ENCODE assay signal across 8 mouse cellular contexts in the genomic region with DNA sequence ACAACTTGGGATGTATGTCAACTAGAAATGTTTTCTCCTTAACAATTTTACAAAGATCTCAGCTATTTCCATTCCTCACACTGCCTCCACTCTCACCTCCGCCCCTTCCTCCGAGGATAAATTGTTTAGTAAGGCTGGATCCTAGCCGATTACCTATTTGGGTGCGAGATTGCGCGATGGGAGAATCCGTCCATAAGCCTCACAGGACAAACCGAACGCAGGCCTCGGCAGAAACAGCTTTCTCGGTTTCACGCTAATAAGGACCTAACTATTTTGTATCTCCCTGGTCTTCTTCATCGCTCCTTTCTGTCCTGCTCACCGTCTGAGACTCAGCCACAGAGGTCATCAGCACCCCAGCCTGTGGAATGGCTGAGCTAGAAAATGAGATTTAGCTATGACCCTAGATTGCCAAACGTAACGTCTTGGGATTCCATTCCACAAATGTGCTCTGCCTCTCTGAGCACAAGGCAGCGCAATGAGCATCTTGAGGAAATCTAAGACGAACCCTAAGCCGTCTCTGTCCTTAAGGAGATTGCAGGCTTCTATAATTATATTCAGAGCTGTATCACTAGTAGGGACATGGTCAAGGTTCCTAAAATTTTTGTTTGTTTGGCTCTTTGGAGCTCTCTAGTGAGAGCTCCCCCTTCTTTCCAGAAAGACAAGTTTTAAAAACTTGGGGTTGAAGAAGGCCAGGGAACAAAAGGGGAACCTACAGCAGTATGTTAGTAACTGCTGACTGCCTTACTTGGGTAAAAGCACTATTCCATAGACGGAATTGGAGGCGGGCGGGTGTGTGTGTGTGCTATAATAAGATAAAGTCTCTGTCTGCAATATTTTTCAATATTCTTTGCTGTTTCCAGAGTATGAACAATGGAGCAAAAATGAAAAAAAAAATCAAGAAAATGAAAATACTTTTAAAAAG. TPM values are rescaled to one million over a fixed set of nuclear protein-coding genes. Genes with fewer than 3 reads are reported as not detected.
DNase-seq lines count a peak whose midpoint lies in the region; ATAC-seq and TF ChIP-seq lines count a peak whose summit lies in the region.

No protein-coding gene starts in this region.

- H3K4me2 ChIP-seq in kidney, postnatal 0 days (ENCODE audit: low read length) = peak overlapping the region; percentile 84
- H3K4me2 ChIP-seq in intestine, embryonic 14.5 days (ENCODE audit: low read length) = peak overlapping the region; percentile 85
- H3K4me2 ChIP-seq in myocyte (ENCODE audit: low read depth) = peak overlapping the region; percentile 86

- 12% methylated on average over 22 of the region's 22 CpGs for WGBS in kidney, postnatal 0 days
- 11% methylated on average over 22 of the region's 22 CpGs for WGBS in intestine, embryonic 14.5 days

- H3K9me3 ChIP-seq in kidney, postnatal 0 days (replicated peaks; ENCODE audit: low read length) = no peaks in the 10 kb centered on the region
- H3K9me3 ChIP-seq in intestine, embryonic 14.5 days (ENCODE audit: control insufficient read depth, low read length) = no peaks in the 10 kb centered on the region

- peak overlapping the region; percentile 11 for H3ac ChIP-seq in myocyte (ENCODE audit: control insufficient read depth, insufficient read length)

- TF ChIP-seq CTCF in kidney, postnatal 0 days (IDR thresholded peaks at IDR 0.05; ENCODE audit: low read depth) = no peak

- no peaks in the 10 kb centered on the region for H3K27me3 ChIP-seq in kidney, postnatal 0 days (ENCODE audit: insufficient read depth, low read length)
- no peaks in the 10 kb centered on the region for H3K27me3 ChIP-seq in intestine, embryonic 14.5 days (replicated peaks; ENCODE audit: control insufficient read depth, insufficient read depth, low read length)
- no peaks in the 10 kb centered on the region for H3K27me3 ChIP-seq in myocyte (ENCODE audit: control insufficient read depth, insufficient read depth, insufficient read length)

- ATAC-seq in kidney, postnatal 0 days (replicated peaks; ENCODE audit: low FRiP score, low read depth) = no peak
- peak; percentile 4; the same call in 1 of the 2 replicates for ATAC-seq in common myeloid progenitor, adult 5-6 weeks (replicated peaks; ENCODE audit: low read depth, poor library complexity, severe bottlenecking)
- ATAC-seq in intestine, embryonic 14.5 days (replicated peaks; ENCODE audit: low FRiP score, low TSS enrichment, low read depth) = peak; percentile 10; the same call in 1 of the 2 replicates

- H3K4me3 ChIP-seq in kidney, postnatal 0 days (replicated peaks; ENCODE audit: low read depth, low read length) = peak overlapping the region; percentile 53
- H3K4me3 ChIP-seq in intestine, embryonic 14.5 days (ENCODE audit: low read depth, low read length) = peak overlapping the region; percentile 76
- peak overlapping the region; percentile 61 for H3K4me3 ChIP-seq in myocyte

- H3K36me3 ChIP-seq in kidney, postnatal 0 days (ENCODE audit: insufficient read depth, low read length) = no peaks in the 10 kb centered on the region
- peaks cover 8% of the 10 kb centered on the region; the same call in 1 of the 2 replicates for H3K36me3 ChIP-seq in intestine, embryonic 14.5 days (ENCODE audit: control insufficient read depth, insufficient read depth, low read length)
- peaks cover 9% of the 10 kb centered on the region for H3K36me3 ChIP-seq in myocyte (ENCODE audit: control insufficient read depth, insufficient read depth)

- peak overlapping the region; percentile 57 for H3K9ac ChIP-seq in kidney, postnatal 0 days (ENCODE audit: low read depth, low read length)
- peak overlapping the region; percentile 68 for H3K9ac ChIP-seq in intestine, embryonic 14.5 days (ENCODE audit: low read length)

- peaks cover 4% of the 10 kb centered on the region for H3K4me1 ChIP-seq in kidney, postnatal 0 days (replicated peaks; ENCODE audit: insufficient read depth, low read length)
- peaks cover 21% of the 10 kb centered on the region for H3K4me1 ChIP-seq in intestine, embryonic 14.5 days (replicated peaks; ENCODE audit: control insufficient read depth, insufficient read depth, low read length)

- H3K27ac ChIP-seq in kidney, postnatal 0 days = peak overlapping the region; percentile 39
- H3K27ac ChIP-seq in intestine, embryonic 14.5 days (ENCODE audit: low read depth) = peak overlapping the region; percentile 43; the same call in 1 of the 2 replicates

- no peak for DNase-seq in kidney, postnatal 0 days (ENCODE audit: low spot score)
- DNase-seq in kidney, adult 18-20 months = no peak
- no peak for DNase-seq in intestine, embryonic 14.5 days (ENCODE audit: low spot score)
- no peak for DNase-seq in urinary bladder, postnatal 10 days (ENCODE audit: low spot score)
- DNase-seq in kidney, postnatal 25 days = no peak
- no peak for DNase-seq in layer of hippocampus, postnatal 10 days (ENCODE audit: low spot score in 2 of 2)

- peaks cover 70% of the 10 kb centered on the region for H3K79me2 ChIP-seq in myocyte (ENCODE audit: control insufficient read depth, insufficient read depth)

- peak; percentile 10 for TF ChIP-seq POLR2A in myocyte (IDR thresholded peaks at IDR 0.05; ENCODE audit: insufficient read length, low read depth)

TF ChIP-seq in myocyte, 11 proteins besides CTCF, POLR2A, EP300 and RAD21:
- TF ChIP-seq CEBPB (IDR thresholded peaks at IDR 0.05; ENCODE audit: insufficient read depth, poor library complexity, severe bottlenecking) = no peak
- no peak for TF ChIP-seq MYOD1 (IDR thresholded peaks at IDR 0.05; ENCODE audit: control insufficient read depth in 1 of 3, insufficient read length in 2 of 3, low read depth in 2 of 3)
- TF ChIP-seq REST (IDR thresholded peaks at IDR 0.05; ENCODE audit: insufficient read depth, insufficient read length) = no peak
- no peak for TF ChIP-seq TCF3 (IDR thresholded peaks at IDR 0.05; ENCODE audit: insufficient read length, low read depth)
- no peak for TF ChIP-seq USF1 (IDR thresholded peaks at IDR 0.05; ENCODE audit: low read depth)
- TF ChIP-seq MYOG (IDR thresholded peaks at IDR 0.05; ENCODE audit: control insufficient read depth in 1 of 3, insufficient read depth in 1 of 3, insufficient read length in 2 of 3, low read depth in 2 of 3) = no peak

RNA-seq across cellular contexts. Expression of gene Ptpn21, which starts 2.1 kb away (rescaled TPM):
- 6.4 and 7.2 TPM in 2 replicates for polyA plus RNA-seq in kidney, postnatal 0 days (2015; fragmentation: Nextera tagmentation; extraction: Ambion mirVana)
- total RNA-seq in common myeloid progenitor, adult 5-6 weeks (2017) = 4.6 and 9.0 TPM in 2 replicates
- 10.7 and 11.3 TPM in 2 replicates for polyA plus RNA-seq in intestine, embryonic 14.5 days (2014; fragmentation: Nextera tagmentation; extraction: Ambion mirVana)
- polyA plus RNA-seq in myocyte (2012; fragmentation: generic; extraction: Trizol) = 30.1 TPM
- 1 to 10 TPM; 5.8 to 7.3 TPM for total RNA-seq in layer of hippocampus, postnatal 10 days (2021)

RNA-seq across cellular contexts. Expression of gene Zc3h14, which starts 11.6 kb away (rescaled TPM):
- polyA plus RNA-seq in kidney, postnatal 0 days (2015; fragmentation: Nextera tagmentation; extraction: Ambion mirVana) = 105 and 107 TPM in 2 replicates
- 134 and 138 TPM in 2 replicates for total RNA-seq in common myeloid progenitor, adult 5-6 weeks (2017)
- polyA plus RNA-seq in intestine, embryonic 14.5 days (2014; fragmentation: Nextera tagmentation; extraction: Ambion mirVana) = 115 and 117 TPM in 2 replicates
- polyA plus RNA-seq in myocyte (2012; fragmentation: generic; extraction: Trizol) = 35.9 TPM
- total RNA-seq in layer of hippocampus, postnatal 10 days (2021) = 100 to 1,000 TPM; 103 to 104 TPM
